Mouse (Mus musculus) heart, adult 10 weeks (tissue): ENCODE data around the gene Svs1. TPM values are rescaled to one million over a fixed set of nuclear protein-coding genes. Genes with fewer than 3 reads are reported as not detected.

Experiments used
- polyA plus RNA-seq: library from polyadenylated mRNA; stranded (reverse); fragments of 350-450 nt; fragmentation: Illumina TruSeq; extraction: RNeasy Lipid Tissue Mini Kit (QIAGEN cat#74804); gene quantifications from one replicate; pipeline ENCODE4 v1.2.3, GENCODE M21; 2014; ENCODE audit warnings: low read depth, low replicate concordance

Svs1 gene
- not detected for polyA plus RNA-seq

DNA sequence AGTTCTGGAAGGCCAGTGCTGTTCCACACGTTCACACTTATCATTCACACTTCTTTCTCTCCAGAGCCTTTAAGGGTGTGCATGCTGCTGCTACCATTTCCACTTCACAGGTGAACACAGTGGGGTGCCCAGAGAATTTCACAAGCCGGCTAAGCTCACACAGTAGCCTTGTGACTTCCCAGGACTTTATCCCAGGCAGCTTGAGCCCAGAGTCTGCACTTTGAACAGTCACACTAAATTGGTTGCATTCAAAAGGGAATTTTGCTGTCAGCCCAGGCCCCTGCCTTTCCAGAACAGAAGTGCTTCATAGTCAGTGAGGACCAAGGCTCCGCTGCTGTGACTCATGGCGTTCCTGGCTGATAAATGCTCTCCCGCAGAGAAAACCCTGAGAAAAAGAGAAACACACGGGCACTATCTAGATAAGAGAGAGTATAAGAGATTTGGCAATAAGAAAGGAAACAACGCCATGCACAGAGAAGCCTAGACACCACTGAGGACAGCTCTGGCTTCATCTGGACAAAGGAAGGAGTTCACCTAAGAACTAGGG lies at the start of gene Svs1:
Gene Svs1 (plus strand): TSS at position 418 of the 547 bp plus-strand sequence.

DNA sequence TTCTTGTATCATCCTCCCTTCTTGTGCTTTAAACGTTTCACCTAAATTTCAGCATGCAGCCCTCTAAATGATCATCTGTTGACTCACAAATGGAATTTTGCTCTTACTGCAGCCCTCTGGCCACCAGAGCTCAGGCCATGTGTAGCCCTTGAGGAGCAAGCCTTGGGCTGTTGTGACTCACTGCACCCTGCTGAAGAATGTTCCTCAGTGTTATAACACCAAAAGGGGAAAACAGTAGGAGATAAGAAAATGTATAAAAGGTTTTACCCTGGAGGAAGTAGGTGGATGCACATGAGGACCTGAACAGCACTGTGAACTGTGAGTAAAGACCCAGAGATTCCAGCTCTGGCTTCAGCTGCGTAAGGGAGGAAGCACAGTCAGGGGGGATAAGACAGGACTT lies 12.0 kb upstream of the Svs1 start, which contains the start of gene Doxl2:
Gene Doxl2 (plus strand): TSS at position 301 of the 400 bp plus-strand sequence.

DNA sequence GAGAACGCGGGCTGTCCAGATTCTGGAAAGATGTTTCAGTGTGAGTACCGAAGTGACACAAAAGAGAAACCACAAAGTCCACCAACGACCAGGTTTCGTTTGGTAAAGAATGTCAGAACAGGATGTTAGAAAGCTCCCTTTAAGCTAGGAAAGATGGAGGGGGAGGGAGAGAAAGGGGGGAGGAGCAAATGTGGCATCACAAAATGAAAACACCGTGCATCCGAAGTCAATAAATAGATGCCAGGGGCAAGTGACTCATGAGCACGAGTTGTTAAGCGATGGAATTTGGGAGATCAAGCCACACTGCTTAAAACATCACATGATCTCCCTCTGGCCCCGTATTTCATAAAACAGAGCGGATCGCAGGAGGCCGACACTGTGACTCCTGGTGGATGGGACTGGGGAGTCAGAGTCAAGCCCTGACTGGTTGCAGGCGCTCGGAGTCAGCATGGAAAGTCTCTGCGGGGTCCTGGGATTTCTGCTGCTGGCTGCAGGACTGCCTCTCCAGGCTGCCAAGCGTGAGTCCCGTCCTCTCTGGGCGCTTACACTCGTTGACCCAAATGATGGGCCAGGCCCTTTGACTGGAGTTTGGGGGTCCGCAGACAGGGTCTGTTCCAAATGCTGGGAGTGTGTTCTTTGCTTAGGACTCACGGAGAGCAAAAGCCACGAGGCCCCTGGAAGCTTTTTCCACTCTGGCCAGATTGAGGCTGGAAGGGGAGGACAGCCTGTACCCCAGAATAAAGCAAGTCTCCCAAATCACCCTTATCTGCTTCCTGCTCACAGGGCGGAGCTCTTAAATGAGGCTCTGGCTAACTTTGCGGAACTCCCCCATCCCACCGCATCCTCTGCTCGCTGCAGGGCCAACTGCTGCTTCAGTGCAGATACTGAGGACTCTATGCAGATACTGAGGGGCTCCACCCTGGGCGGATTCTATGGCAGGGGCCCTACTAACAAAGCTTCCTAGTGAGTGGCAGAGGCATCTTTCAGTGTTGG lies 49.9 kb downstream of the Svs1 start, which contains the start of gene Gpnmb:
Gene Gpnmb (plus strand): TSS at position 272 of the 993 bp plus-strand sequence.

Other genes starting within 250 kb of the Svs1 start
- 9.0 TPM for gene Gimap1, start 247.8 kb upstream of the Svs1 start, polyA plus RNA-seq
- 5.2 TPM for gene Gimap5, start 240.7 kb upstream of the Svs1 start, polyA plus RNA-seq
- 0.71 TPM for gene Gimap3, start 216.0 kb upstream of the Svs1 start, polyA plus RNA-seq
- gene Tmem176a, start 145.9 kb upstream of the Svs1 start, polyA plus RNA-seq: 28.1 TPM
- gene Tmem176b, start 145.4 kb upstream of the Svs1 start, polyA plus RNA-seq: 56.5 TPM
- not detected for gene Aoc1, start 114.0 kb upstream of the Svs1 start, polyA plus RNA-seq
- gene 1600015I10Rik, start 57.0 kb upstream of the Svs1 start, polyA plus RNA-seq: not detected
- not detected for gene Doxl2, start 11.9 kb upstream of the Svs1 start, polyA plus RNA-seq
- gene Gpnmb, start 49.7 kb downstream of the Svs1 start, polyA plus RNA-seq: 1.5 TPM
- 15.8 TPM for gene Malsu1, start 86.9 kb downstream of the Svs1 start, polyA plus RNA-seq
- gene Igf2bp3, start 228.1 kb downstream of the Svs1 start, polyA plus RNA-seq: not detected